Mouse (Mus musculus) ovary, adult 18-20 months (tissue): ENCODE measurements around the gene Shc3.

Experiments used
- DNase-seq: peaks from one replicate; pipeline ENCODE4 v3.0.0; 2022; ENCODE audit warnings: low spot score, mixed read lengths

Gene Shc3

DNA sequence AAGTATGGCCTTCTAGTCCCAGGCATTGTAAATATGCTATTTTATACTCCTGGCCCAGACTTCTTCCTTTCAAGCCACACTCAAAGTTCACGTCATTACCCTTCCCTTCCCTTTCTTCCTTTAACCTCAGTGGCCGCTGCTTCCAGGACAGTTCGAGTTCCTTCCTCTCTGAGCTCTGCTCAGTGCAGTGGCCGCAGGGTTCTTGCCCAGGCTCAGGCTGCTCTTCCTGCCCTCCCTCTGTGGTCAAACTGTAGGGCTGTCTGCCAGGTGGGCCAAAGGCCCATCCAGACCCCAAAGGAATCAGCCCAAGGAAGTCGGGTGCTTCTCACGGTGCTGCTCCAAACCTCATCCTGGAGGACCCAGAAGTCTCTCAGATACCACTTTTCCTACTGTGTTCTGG is 151.4 kb downstream of the Shc3 start:
- no peak for DNase-seq

DNA sequence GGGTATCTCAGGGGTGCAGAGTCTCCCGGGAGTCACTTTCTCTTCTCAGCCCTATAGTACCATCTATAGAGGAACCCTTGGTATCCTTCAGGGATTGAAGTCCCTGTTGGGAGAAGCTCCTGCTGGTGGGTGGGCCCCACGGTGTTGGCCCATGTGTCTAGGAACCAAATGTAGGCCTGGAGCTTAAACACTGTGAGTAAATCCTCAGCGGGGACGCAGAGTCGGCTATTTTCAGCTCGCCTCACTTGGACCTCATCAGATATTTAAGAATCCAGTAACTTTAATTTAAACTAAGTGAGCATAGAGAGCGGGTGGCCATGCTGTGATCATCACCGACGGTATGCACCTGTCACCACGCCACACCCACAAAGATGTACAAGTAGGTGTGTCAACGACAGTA is 152.5 kb downstream of the Shc3 start:
- DNase-seq: no peak

DNA sequence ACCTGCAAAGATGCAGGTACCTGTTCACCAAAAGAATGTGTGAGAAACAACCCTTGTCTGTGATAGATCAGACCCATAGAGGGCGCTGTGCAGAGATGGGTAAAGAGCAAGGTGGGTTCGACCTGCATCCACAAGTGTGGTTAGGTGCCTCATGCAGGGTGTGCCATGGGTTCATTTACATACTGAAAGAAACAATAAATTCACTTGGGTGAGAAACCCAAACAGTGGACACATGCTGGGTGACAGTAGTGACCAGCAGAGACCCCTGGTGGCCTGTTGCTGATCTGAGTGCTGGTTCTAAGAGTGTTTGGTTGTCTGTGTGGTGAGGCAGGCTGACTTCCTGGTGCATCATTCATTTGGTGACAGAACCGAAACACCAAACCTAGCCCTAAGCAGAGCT is 155.8 kb downstream of the Shc3 start:
- no peak for DNase-seq

DNA sequence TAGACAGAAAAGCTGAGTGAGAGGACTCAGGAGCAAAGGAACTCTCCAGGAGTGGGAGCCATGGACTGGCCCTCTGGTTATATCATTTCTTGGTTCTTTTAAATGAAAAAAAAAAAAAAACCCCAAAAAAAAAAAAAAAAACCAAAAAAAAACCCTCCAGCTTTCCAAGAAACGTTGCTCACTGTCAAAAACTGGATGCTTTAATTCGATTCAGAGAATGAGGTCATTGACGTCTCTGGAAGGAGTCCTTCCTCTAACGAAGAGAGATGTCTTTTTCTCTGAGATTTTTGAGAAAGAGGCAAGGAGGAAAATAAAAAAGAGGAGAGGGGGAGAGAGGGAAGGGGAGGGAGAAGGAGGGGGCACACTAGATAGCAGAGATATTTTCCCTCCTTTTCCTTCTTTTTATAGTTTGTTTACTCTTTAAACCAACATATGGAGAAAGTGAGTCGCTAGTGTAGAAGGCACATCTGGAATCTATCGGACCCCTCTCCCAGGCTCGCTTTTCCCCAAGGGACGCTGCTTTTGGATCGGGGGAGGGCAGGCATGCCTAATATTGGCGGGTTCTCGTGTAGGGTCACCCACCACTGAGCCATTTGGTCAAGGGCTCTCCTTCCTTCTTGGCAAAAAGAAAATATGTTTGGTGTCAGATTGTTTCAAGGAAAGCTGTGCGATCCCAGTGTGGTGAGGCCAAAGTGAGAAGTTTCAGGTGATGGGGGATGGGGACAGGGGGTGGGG is 157.4 kb downstream of the Shc3 start:
- DNase-seq: no peak

DNA sequence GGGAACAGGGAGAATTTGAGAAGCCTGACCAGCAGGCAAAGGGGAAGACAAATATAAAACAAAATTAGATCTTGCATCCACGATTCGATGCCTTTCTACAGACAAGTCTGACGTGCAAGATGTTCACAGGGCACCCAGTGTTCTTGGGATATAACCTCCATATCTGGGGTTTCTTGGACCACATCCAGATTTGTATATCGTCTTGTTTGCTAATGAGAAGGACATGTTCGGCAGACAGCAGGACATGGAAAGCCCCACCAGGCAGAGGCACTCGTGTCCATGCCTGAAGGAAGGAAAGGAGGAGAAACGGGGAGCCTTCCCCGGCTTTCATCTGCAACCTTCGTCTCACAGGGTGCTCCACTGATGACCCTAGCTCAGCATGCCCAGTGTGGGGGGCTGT is 158.0 kb downstream of the Shc3 start:
- no peak for DNase-seq

DNA sequence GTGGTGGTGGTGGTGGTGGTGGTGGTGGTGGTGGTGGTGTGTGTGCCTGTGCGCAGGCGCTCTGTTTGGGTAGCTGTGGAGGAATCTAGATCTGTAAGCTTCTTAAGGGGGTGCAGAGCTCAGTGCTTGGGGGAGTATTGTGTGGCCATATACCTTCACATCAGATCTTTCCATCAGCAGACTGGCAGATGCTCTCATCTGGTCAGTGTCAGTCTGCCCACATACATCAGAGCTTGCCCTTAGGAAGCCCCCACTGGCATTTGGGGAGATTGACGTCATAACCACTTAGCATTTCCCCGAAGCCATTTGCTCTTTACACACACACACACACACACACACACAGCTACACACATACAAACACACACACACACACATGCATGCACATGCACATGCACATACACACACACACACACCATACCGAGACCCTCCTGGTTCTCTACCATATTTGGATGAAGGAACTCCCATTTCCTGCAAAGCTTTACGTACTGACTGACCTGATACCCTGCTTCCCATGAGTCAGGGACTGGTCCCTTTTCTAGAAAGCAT is 159.2 kb downstream of the Shc3 start:
- no peak for DNase-seq

DNA sequence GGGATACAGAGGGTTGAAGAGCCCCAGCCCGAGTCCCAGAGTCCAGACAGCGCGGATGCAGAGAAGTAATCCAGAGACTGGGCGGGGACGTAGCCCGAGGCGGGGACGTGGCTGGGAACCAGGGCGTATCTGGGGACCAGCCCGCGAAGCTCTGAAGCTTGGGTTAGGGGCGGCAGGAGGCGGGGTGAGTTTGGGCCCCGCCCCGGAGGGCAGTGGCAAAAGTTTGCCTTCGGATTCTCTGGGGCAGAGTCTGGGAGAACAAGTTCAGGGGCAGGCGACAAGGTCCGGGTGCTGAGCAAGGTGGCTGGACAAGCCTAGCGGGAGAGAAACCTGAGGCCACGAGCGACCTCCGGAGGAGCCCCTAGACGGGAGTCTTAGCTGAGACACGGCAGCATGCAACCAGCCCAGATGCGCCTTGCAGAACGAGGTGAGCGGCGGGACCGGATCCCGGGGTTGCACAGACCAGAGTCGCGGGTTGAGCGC is 160.7 kb downstream of the Shc3 start, which contains the start of gene S1pr3:
TSS of gene S1pr3 (plus strand) at position 121 of the 483 bp plus-strand sequence.
- no peak for DNase-seq

DNA sequence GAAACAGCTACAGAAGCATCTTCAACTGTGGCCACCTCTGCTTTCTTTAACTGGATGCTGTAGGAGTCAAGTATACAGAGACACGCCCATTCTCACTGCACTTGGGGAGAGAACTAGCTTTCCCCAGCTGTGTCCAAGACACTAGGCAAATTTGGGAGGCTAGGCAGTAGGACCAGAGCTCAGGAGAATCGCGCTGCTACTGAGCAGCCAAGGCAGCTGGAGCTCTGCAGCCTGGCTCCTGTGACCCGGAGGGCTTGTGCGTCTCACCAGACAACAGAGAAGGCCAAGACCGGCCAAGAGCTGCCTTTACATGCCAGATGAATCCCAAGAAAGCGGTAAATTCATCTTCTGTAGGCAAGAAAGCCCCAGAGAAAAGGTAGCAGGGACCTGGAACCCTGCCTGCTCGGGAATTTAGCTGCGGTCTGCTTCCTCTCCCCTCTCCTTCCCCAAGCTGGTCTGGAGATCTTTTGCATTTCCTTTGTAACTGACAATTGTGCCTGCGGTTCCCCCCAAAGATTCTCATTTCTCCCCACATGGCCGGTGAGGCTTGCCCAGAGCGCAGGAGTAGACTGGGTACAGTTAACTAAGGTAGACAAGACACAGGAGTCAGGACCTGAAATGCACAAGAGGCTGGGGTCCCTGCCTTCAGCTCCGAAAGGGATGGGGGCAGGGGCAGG is 161.5 kb downstream of the Shc3 start:
- DNase-seq: no peak

DNA sequence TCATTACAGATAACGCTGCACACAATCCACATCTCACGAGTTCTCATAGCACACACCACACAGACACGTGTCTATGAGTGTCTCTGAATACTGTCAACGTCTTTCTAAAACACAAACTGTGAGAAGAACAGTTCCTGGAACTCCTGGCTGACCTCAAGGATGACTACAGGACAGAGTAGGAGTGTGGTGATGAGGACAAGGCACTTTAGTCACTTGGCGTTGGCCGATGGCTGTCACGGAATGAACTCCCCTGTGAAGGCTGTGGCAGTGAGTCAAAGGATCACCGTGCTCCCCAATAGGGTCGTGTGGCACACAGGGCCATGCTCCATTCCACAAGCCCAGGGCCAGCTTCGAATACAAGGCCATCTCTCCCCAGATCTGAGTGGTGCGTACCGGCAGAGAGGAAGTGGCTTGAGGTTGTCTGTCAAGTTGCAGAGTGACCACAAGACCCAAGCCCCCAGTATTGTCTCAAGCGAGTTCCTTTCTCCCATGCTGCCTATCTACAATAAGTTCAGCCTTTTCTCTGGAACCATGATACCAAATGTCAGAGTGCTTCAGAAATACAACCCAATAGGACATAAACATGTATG is 163.4 kb downstream of the Shc3 start:
- DNase-seq: no peak

DNA sequence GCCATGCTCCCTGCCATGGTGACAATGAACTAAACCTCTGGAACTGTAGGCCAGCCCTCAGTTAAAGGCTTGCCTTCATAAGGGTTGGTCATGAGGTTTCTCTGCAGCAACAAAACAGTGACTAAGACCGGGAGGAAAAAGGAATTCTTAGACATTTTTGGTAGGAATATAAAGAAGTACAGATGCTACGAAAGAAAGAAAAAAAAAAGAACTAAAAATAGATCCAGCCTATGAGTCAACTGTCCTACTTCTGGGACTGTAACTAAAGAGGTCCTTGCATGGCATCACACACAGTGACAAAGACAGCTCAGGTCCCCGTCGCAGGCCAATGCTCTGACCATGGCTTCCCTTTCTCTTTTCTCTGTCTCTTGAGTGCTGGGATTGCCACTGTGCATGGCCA is 164.7 kb downstream of the Shc3 start:
- DNase-seq: no peak

DNA sequence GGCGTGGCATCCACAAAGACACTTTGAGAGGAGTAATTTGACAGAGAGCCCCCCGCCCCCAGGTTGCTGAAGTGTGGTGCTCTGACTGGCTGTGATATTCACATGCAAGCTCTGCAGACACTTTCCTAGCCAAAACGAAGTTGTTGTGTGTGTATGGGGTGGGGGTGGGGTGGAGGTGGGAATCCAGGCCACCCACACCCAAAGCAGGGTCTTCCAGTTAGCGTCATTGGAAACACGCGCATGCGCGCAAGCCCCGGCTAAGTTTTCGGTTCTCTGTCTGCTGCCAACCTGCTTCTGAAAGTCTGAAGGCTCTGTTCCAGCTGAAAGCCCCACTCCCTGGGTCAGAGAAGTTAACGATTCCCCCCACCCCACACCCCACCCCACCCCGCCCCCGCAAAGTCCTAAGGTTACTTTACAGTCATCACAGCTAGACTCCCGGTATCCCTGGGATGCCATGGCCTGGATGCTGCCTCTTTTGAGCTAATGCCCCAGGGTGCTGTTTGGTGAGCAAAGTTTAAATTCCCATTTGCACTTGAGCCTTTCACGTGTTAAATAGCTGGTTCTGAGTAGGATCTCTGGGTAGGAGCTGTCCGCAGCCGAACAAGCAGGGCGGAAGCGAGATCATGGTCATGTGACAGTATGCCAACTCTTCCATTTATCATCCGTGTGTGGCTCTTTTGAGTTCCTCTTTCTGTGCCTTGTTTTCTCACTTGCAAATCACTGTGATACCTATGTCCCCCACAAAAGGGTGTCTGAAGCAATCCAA is 168.3 kb downstream of the Shc3 start:
- DNase-seq: no peak

DNA sequence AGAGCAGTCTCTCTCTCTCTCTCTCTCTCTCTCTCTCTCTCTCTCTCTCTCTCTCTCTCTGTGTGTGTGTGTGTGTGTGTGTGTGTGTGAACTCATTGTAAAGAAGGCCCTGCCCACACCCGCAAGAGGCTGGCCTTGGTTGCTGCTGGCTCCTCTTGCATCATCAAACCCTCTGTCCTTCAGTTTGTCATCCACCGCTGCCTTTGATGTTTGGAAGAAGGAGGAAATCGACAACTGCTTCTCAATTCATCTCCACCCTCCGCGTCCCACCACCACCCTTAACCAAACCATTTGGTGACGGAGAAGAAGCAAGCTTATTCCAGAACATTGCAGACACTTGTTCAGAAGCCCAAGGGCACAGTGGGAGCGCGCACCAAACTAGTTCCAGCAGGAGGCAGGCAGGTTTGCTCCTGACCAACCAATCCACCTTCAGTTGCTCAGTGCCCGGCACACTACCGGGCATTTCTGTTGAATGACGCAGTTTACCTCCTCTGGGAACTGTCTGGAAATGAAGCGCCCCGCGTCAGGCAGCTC is 169.0 kb downstream of the Shc3 start:
- DNase-seq: peak; percentile 47

DNA sequence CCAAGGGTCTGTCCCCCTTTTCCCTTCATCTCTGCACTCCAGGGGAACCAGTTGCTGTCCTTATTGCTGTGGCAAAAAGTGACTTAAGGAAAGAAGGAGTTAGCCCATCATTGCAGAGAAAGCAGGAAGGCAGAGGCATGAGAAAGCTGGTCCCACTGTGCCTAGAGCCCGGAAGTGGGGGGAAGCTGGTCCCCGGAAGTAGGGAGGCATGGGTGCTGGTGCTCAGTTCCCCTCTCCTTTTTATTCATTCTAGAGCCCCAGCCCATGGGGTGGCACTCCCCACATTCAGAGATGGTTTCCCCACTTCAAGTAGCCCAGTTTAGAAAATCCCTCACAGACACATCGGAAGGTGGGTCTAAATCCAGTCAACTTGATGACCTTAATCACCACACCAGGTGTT is 169.7 kb downstream of the Shc3 start:
- DNase-seq: no peak

DNA sequence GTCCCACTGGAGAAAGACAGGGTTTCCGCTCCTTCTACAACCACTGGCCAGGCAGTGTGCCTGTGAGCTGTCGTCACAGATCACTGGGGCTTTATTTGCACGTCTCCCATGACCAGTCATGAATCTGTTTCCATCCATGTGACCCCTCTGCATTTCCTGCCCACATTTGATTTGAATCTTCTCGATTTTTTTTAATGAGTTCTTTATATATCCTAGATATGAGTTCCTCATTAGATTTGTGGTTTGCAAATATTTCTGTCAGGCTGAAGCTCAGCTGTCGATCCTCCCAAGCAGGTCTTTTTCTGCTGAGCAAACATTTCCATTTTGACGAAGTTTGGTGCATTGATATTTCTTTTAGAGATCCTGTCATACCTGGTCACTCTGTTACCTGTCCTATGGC is 171.4 kb downstream of the Shc3 start:
- DNase-seq: no peak

DNA sequence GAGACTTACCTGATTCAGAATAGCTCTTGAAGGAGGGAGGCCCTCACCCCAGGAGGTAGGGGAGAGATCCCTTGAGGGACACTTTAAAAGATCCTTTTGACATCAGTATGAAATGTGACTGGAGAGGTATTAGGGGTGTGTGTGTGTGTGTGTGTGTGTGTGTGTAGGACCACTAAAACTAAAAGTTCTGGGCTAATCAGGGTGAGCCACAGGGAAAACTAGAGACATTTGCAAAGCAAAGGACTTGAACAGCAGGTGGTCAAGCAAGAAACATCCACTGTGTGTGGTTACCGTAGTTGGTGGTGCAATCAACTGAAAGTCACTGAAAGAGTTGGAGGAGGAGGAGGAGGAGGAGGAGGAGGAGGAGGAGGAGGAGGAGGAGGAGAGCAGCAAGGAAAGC is 177.0 kb downstream of the Shc3 start:
- no peak for DNase-seq

DNA sequence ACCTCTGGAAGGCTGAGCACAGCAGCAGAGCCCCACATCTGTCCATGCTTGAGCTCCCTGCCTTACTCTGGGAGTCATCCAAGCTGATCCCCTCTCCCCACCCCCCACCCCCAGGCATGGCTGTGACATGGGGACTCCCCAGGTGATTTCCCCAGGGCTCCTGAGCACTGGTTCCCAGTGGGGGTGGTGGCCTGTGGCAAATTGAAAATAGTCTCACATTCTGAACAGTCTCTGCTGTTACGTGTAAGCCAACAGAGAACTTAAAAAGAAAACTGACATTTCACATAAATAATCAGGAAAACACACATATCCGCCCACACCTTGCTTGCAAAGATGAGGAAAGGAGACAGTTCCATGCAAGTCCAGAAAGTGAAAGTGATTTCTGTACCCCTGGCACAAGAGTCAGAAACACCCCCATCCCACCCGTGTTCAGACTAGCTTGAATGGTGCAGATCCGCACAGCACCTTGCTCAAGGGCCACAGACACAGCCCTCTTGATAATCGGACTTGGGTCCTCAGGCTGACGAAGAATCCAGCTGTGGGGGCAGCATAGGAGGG is 177.8 kb downstream of the Shc3 start:
- DNase-seq: no peak

DNA sequence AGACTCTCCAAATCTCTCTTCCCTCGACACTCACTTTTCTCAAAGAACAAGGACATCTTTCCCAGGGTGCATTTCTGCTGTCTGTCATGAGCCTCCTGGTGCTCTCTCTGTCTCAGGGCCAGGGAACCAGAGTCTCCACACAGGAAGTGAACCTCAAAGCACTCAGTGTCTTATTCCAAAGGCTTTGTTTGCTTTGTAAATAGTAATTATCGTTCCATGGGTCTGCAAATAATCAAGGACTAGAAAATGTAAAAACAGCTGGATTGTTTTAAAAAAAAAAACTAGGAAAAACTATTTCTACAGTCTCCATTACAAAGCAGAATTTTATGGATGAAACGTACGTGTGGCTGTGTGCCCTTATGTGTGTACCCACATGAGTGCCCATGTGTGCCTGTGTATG is 178.8 kb downstream of the Shc3 start:
- no peak for DNase-seq

DNA sequence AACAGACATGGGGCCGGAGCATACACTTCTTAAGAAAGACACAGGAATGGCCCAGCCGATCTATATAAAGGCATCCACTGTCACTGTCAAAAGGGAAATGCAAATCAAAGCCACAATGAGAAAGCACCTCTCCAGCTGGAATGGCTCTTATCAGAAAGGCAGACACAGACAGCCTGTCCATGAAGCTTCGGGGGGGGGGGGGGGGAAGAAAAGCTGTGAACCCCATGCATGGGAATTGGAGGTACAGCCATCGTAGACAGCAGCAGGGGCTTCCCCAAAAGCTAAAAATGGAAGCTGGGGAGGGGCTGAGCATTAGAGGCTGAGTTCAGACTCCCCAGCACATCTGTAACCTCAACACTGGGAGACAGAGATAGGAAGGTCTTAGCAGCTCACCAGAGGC is 181.3 kb downstream of the Shc3 start:
- DNase-seq: no peak

DNA sequence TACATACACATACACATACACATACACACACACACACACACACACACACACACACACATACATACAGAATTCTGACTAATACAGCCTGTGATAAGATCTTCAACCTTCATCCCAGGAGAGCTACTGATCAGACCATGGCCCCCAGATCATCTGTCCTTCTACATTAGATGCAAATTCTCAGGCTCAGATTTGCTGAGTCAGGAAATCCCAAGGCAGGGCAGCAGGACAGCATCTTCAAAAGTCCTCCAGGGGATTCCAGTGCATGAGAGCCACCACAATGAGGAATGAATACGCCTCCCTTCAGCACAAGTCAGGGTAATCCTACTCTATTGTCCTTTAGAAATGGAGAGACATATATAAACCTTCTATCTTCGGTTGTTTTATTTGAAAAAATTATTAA is 184.3 kb downstream of the Shc3 start:
- no peak for DNase-seq

DNA sequence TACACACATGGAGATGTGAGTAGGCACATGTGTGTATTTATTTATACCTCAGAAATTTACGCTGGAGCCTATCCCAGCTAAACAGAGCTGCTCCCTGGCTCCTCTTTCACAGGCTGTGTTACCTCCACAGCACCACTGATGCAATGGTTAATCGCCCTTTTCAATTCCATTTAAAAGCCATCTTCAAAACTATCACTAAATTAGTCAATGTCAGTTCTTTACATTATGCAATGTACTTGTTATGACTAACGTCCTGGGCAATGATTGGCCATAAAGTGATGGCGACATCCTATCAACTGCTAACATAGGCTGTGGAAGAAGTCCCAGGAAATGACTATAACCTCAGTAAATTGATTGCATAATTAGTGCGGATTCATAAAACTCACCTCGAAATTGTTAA is 187.7 kb downstream of the Shc3 start:
- no peak for DNase-seq
